7 mouse cellular contexts compared by ENCODE assay signal in genomic region chr2:21909481-21909966, GRCm38 (mm10).
A peak's percentile ranks its signal among the peaks of the same experiment; 100 is the strongest.
DNase-seq lines count a peak whose midpoint lies in the region; ATAC-seq lines count a peak whose summit lies in the region.

No protein-coding gene starts in this region.

- DNase-seq in WW6 (ENCODE audit: low read depth, low spot score): peak; percentile 29
- DNase-seq in cerebellum, adult 8-10 months: peak; percentile 84
- DNase-seq in frontal cortex, adult 2 months (ENCODE audit: extremely low spot score in 1 of 2, low spot score in 1 of 2): peak; percentile 50 to 91
- peak; percentile 46 for DNase-seq in layer of hippocampus, adult 9-11 months
- DNase-seq in right cerebral cortex, postnatal 10 days (ENCODE audit: low spot score in 2 of 2): peak; percentile 79 to 90

- H3K9ac ChIP-seq in hindbrain, embryonic 12.5 days: no peak overlapping the region
- peak overlapping the region; percentile 52; the same call in 1 of the 2 replicates for H3K9ac ChIP-seq in lung, embryonic 16.5 days (ENCODE audit: low read length)

- no peak overlapping the region for H3K4me2 ChIP-seq in hindbrain, embryonic 12.5 days (replicated peaks)
- H3K4me2 ChIP-seq in lung, embryonic 16.5 days (ENCODE audit: low read depth, low read length): peak overlapping the region; percentile 55

- no peaks in the 10 kb centered on the region for H3K27me3 ChIP-seq in hindbrain, embryonic 12.5 days
- no peaks in the 10 kb centered on the region for H3K27me3 ChIP-seq in lung, embryonic 16.5 days (ENCODE audit: control insufficient read depth, insufficient read depth, low read depth, low read length)

- no peak overlapping the region for H3K27ac ChIP-seq in hindbrain, embryonic 12.5 days
- no peak overlapping the region for H3K27ac ChIP-seq in lung, embryonic 16.5 days (ENCODE audit: low read length)

- peak; percentile 39; the same call in 1 of the 2 replicates for ATAC-seq in hindbrain, embryonic 12.5 days (ENCODE audit: low FRiP score)
- ATAC-seq in lung, embryonic 16.5 days (ENCODE audit: low read depth): no peak

- no peaks in the 10 kb centered on the region for H3K4me1 ChIP-seq in hindbrain, embryonic 12.5 days
- H3K4me1 ChIP-seq in lung, embryonic 16.5 days (replicated peaks; ENCODE audit: control insufficient read depth, insufficient read depth, low read length): no peaks in the 10 kb centered on the region

- H3K4me3 ChIP-seq in hindbrain, embryonic 12.5 days: no peak overlapping the region
- H3K4me3 ChIP-seq in lung, embryonic 16.5 days (ENCODE audit: low read length): peak overlapping the region; percentile 44

- no peaks in the 10 kb centered on the region for H3K36me3 ChIP-seq in hindbrain, embryonic 12.5 days
- no peaks in the 10 kb centered on the region for H3K36me3 ChIP-seq in lung, embryonic 16.5 days (ENCODE audit: control insufficient read depth, insufficient read depth, low read length)

- 23% methylated on average over 7 of the region's 7 CpGs for WGBS in hindbrain, embryonic 12.5 days
- WGBS in lung, embryonic 16.5 days: 9% methylated on average over 7 of the region's 7 CpGs

- H3K9me3 ChIP-seq in hindbrain, embryonic 12.5 days (replicated peaks): no peaks in the 10 kb centered on the region
- no peaks in the 10 kb centered on the region for H3K9me3 ChIP-seq in lung, embryonic 16.5 days (ENCODE audit: control insufficient read depth, low read length)

Comparison
In these comparisons a context has a peak if more than half of its experiments do, and no peak if none do; other contexts are left out.
1. DNase-seq: peak in every context shown above with its lines; median percentile 84 in right cerebral cortex, postnatal 10 days; 84 in cerebellum, adult 8-10 months; 70 in frontal cortex, adult 2 months; 46 in layer of hippocampus, adult 9-11 months; 29 in WW6.